Comparison of ENCODE assay signal across 11 mouse cellular contexts in genomic region chr17:5494832-5495231, GRCm38 (mm10). TPM values are rescaled to one million over a fixed set of nuclear protein-coding genes. Genes with fewer than 3 reads are reported as not detected.
DNase-seq lines count a peak whose midpoint lies in the region; ATAC-seq and TF ChIP-seq lines count a peak whose summit lies in the region.
"Had no signal": no experiment of that assay in that cellular context is flagged by ENCODE, and none has a peak within 500 bp of the region (broad histone marks: within the 10 kb centered on the region; RNA-seq: fewer than 3 reads in every experiment).

No protein-coding gene starts in this region.

- H3K9ac ChIP-seq in heart, embryonic 11.5 days (ENCODE audit: low read depth, low read length), result no peak overlapping the region
- H3K9ac ChIP-seq in heart, adult 2 months (ENCODE audit: low read depth, low read length), result no peak overlapping the region
- no peak overlapping the region for H3K9ac ChIP-seq in midbrain, embryonic 11.5 days (ENCODE audit: low read length)
- peak overlapping the region; percentile 99 for H3K9ac ChIP-seq in liver, embryonic 13.5 days
- no peak overlapping the region for H3K9ac ChIP-seq in stomach, embryonic 16.5 days (ENCODE audit: low read length)

- no peak for DNase-seq in heart, adult 2 months
- DNase-seq in midbrain, embryonic 10.5 days (ENCODE audit: low spot score), result no peak
- DNase-seq in midbrain, embryonic 11.5 days (ENCODE audit: low spot score, missing footprints), result no peak
- DNase-seq in liver, embryonic 13.5 days, result no peak
- no peak for DNase-seq in gastrocnemius, postnatal 14 days
- DNase-seq: kidney, postnatal 4 days; right cerebral cortex, postnatal 25 days; thymus, postnatal 25 days had no signal

- ATAC-seq in heart, embryonic 11.5 days (replicated peaks; ENCODE audit: insufficient number of reproducible peaks, low FRiP score, low TSS enrichment), result no peak
- no peak for ATAC-seq in midbrain, embryonic 11.5 days (ENCODE audit: low FRiP score)
- no peak for ATAC-seq in liver, embryonic 13.5 days (ENCODE audit: low read depth)
- no peak for ATAC-seq in stomach, embryonic 16.5 days (ENCODE audit: insufficient read depth, low FRiP score)
- no peak for ATAC-seq in inflammation-experienced regulatory T-cells, adult 6 months

- peaks cover 7% of the 10 kb centered on the region for H3K4me1 ChIP-seq in heart, embryonic 11.5 days (ENCODE audit: control insufficient read depth, insufficient read depth, low read length)
- H3K4me1 ChIP-seq in heart, adult 2 months (ENCODE audit: control insufficient read depth, insufficient read depth, low read length), result peaks cover 3% of the 10 kb centered on the region
- peaks cover 28% of the 10 kb centered on the region for H3K4me1 ChIP-seq in midbrain, embryonic 10.5 days
- peaks cover 7% of the 10 kb centered on the region for H3K4me1 ChIP-seq in midbrain, embryonic 11.5 days (ENCODE audit: control insufficient read depth, insufficient read depth, low read length)
- H3K4me1 ChIP-seq in liver, embryonic 13.5 days (replicated peaks), result peaks cover 74% of the 10 kb centered on the region
- H3K4me1 ChIP-seq in stomach, embryonic 16.5 days (ENCODE audit: control insufficient read depth, insufficient read depth, low read length), result no peaks in the 10 kb centered on the region

- 74% methylated on average over 7 of the region's 7 CpGs for WGBS in heart, embryonic 11.5 days (ENCODE audit: insufficient replicate concordance)
- 95% methylated on average over 7 of the region's 7 CpGs for WGBS in heart, adult 2 months
- WGBS in midbrain, embryonic 10.5 days, result 85% methylated on average over 7 of the region's 7 CpGs
- 89% methylated on average over 7 of the region's 7 CpGs for WGBS in midbrain, embryonic 11.5 days
- WGBS in liver, embryonic 13.5 days (ENCODE audit: insufficient replicate concordance), result 84% methylated on average over 7 of the region's 7 CpGs
- WGBS in stomach, embryonic 16.5 days, result 80% methylated on average over 7 of the region's 7 CpGs

- TF ChIP-seq EP300 in heart, adult 2 months (IDR thresholded peaks at IDR 0.05; ENCODE audit: insufficient read depth, low read depth, low read length), result no peak

- H3K9me3 ChIP-seq in heart, embryonic 11.5 days (replicated peaks; ENCODE audit: control insufficient read depth, low read length), result no peaks in the 10 kb centered on the region
- no peaks in the 10 kb centered on the region for H3K9me3 ChIP-seq in midbrain, embryonic 10.5 days (replicated peaks)
- H3K9me3 ChIP-seq in midbrain, embryonic 11.5 days (ENCODE audit: control insufficient read depth, low read length), result no peaks in the 10 kb centered on the region
- H3K9me3 ChIP-seq in liver, embryonic 13.5 days (replicated peaks), result no peaks in the 10 kb centered on the region
- 0 out of 2 replicates have a peak, but pooled peaks cover 5% of the 10 kb centered on the region for H3K9me3 ChIP-seq in stomach, embryonic 16.5 days (replicated peaks; ENCODE audit: control insufficient read depth, low read length)

- peaks cover 10% of the 10 kb centered on the region for H3K27me3 ChIP-seq in heart, embryonic 11.5 days (ENCODE audit: control insufficient read depth, insufficient read depth, low read length)
- H3K27me3 ChIP-seq in heart, adult 2 months (ENCODE audit: control insufficient read depth, insufficient read depth, low read length), result no peaks in the 10 kb centered on the region
- peaks cover 32% of the 10 kb centered on the region for H3K27me3 ChIP-seq in midbrain, embryonic 10.5 days (ENCODE audit: low read depth, poor library complexity, severe bottlenecking)
- H3K27me3 ChIP-seq in midbrain, embryonic 11.5 days (ENCODE audit: control insufficient read depth, insufficient read depth, low read length), result peaks cover 12% of the 10 kb centered on the region
- no peaks in the 10 kb centered on the region for H3K27me3 ChIP-seq in liver, embryonic 13.5 days
- H3K27me3 ChIP-seq in stomach, embryonic 16.5 days (ENCODE audit: control insufficient read depth, insufficient read depth, low read length), result no peaks in the 10 kb centered on the region; the same call in 1 of the 2 replicates

- peak overlapping the region; percentile 97 for H3K4me2 ChIP-seq in heart, embryonic 11.5 days
- no peak overlapping the region for H3K4me2 ChIP-seq in midbrain, embryonic 11.5 days
- peak overlapping the region; percentile 98 for H3K4me2 ChIP-seq in liver, embryonic 13.5 days
- peak overlapping the region; percentile 96; the same call in 1 of the 2 replicates for H3K4me2 ChIP-seq in stomach, embryonic 16.5 days (ENCODE audit: low read depth, low read length)

- H3K4me3 ChIP-seq in heart, embryonic 11.5 days (ENCODE audit: low read depth, low read length), result peak overlapping the region; percentile 64; the same call in 1 of the 2 replicates
- no peak overlapping the region for H3K4me3 ChIP-seq in heart, adult 2 months
- 0 out of 2 replicates have a peak overlapping the region, but pooled peaks have one; percentile 7 for H3K4me3 ChIP-seq in midbrain, embryonic 10.5 days
- H3K4me3 ChIP-seq in midbrain, embryonic 11.5 days (ENCODE audit: low read depth, low read length), result no peak overlapping the region
- peak overlapping the region; percentile 98 for H3K4me3 ChIP-seq in liver, embryonic 13.5 days (replicated peaks)
- peak overlapping the region; percentile 69; the same call in 1 of the 2 replicates for H3K4me3 ChIP-seq in stomach, embryonic 16.5 days (replicated peaks; ENCODE audit: low read length)

- no peak for TF ChIP-seq POLR2A in heart, adult 2 months (IDR thresholded peaks at IDR 0.05; ENCODE audit: insufficient read depth, low read depth, low read length)

- intact Hi-C loops in heart, adult 2 months (cut with DNase I), result loop anchor here (5.0 kb wide), 2 partner anchors 122 to 347 kb away; partner anchors contain the start of gene Snx9
- intact Hi-C loops in gastrocnemius, postnatal 14 days (cut with DNase I; ENCODE audit: low total_unique reads), result no loop called here

- H3K27ac ChIP-seq in heart, embryonic 11.5 days (ENCODE audit: low read depth, low read length), result no peak overlapping the region
- H3K27ac ChIP-seq in heart, adult 2 months, result no peak overlapping the region
- no peak overlapping the region for H3K27ac ChIP-seq in midbrain, embryonic 10.5 days (replicated peaks)
- no peak overlapping the region for H3K27ac ChIP-seq in midbrain, embryonic 11.5 days (ENCODE audit: low read depth, low read length)
- H3K27ac ChIP-seq in liver, embryonic 13.5 days, result peak overlapping the region; percentile 98
- no peak overlapping the region for H3K27ac ChIP-seq in stomach, embryonic 16.5 days (ENCODE audit: low read length)

- H3K36me3 ChIP-seq in heart, embryonic 11.5 days (ENCODE audit: control insufficient read depth, insufficient read depth, low read length), result no peaks in the 10 kb centered on the region
- no peaks in the 10 kb centered on the region; the same call in 1 of the 2 replicates for H3K36me3 ChIP-seq in heart, adult 2 months (ENCODE audit: control insufficient read depth, insufficient read depth, low read length)
- no peaks in the 10 kb centered on the region for H3K36me3 ChIP-seq in midbrain, embryonic 10.5 days
- no peaks in the 10 kb centered on the region for H3K36me3 ChIP-seq in midbrain, embryonic 11.5 days (ENCODE audit: control insufficient read depth, insufficient read depth, low read length)
- H3K36me3 ChIP-seq in liver, embryonic 13.5 days, result peaks cover 30% of the 10 kb centered on the region
- H3K36me3 ChIP-seq in stomach, embryonic 16.5 days (ENCODE audit: control insufficient read depth, insufficient read depth, low read length), result no peaks in the 10 kb centered on the region

- no peak for TF ChIP-seq CTCF in heart, adult 2 months (IDR thresholded peaks at IDR 0.05)

- 0 out of 2 replicates have a peak, but pooled peaks cover 2% of the 10 kb centered on the region for H3K79me2 ChIP-seq in heart, adult 2 months (replicated peaks; ENCODE audit: control insufficient read depth, insufficient read depth, low read length)

RNA-seq across cellular contexts. Expression of gene Zdhhc14, which starts 2.5 kb away (rescaled TPM):
- polyA plus RNA-seq in heart, embryonic 11.5 days (2014; fragmentation: Nextera tagmentation; extraction: Ambion mirVana), result 1.6 and 1.8 TPM in 2 replicates
- total RNA-seq in heart, adult 2 months (2021), result 1 to 10 TPM; 4.4 to 5.4 TPM
- polyA plus RNA-seq in heart, adult 2 months (2012; rRNA removed), result 1.5 and 1.9 TPM in 2 replicates
- polyA plus RNA-seq in midbrain, embryonic 10.5 days (2016; fragmentation: Nextera tagmentation; extraction: Ambion mirVana), result 0.99 and 1.5 TPM in 2 replicates
- polyA plus RNA-seq in midbrain, embryonic 11.5 days (2014; fragmentation: Nextera tagmentation; extraction: Ambion mirVana), result 2.0 TPM in 2 replicates
- 4.7 and 6.0 TPM in 2 replicates for polyA plus RNA-seq in liver, embryonic 13.5 days (2015; fragmentation: Nextera tagmentation; extraction: Ambion mirVana)
- 0.99 TPM in 2 replicates for polyA plus RNA-seq in stomach, embryonic 16.5 days (2015; fragmentation: Nextera tagmentation; extraction: Ambion mirVana)
- under 1 TPM in 2 of 3 experiments, not detected in 1; 0.21 to 0.36 TPM for polyA plus RNA-seq in inflammation-experienced regulatory T-cells, adult 6 months (2017; shearing (Covaris generic))
- 1 to 10 TPM; 2.4 to 4.1 TPM for total RNA-seq in gastrocnemius, postnatal 14 days (2021)

RNA-seq across cellular contexts. Expression of gene Tmem242, which starts 54.8 kb away (rescaled TPM):
- 121 and 139 TPM in 2 replicates for polyA plus RNA-seq in heart, embryonic 11.5 days (2014; fragmentation: Nextera tagmentation; extraction: Ambion mirVana)
- 100 to 1,000 TPM; 146 to 155 TPM for total RNA-seq in heart, adult 2 months (2021)
- 17.6 and 32.1 TPM in 2 replicates for polyA plus RNA-seq in heart, adult 2 months (2012; rRNA removed)
- 133 and 136 TPM in 2 replicates for polyA plus RNA-seq in midbrain, embryonic 10.5 days (2016; fragmentation: Nextera tagmentation; extraction: Ambion mirVana)
- polyA plus RNA-seq in midbrain, embryonic 11.5 days (2014; fragmentation: Nextera tagmentation; extraction: Ambion mirVana), result 129 and 144 TPM in 2 replicates
- polyA plus RNA-seq in liver, embryonic 13.5 days (2015; fragmentation: Nextera tagmentation; extraction: Ambion mirVana), result 54.1 and 55.9 TPM in 2 replicates
- 111 and 130 TPM in 2 replicates for polyA plus RNA-seq in stomach, embryonic 16.5 days (2015; fragmentation: Nextera tagmentation; extraction: Ambion mirVana)
- 10 to 100 TPM; 73.0 to 74.1 (median 73.9) TPM for polyA plus RNA-seq in inflammation-experienced regulatory T-cells, adult 6 months (2017; shearing (Covaris generic))
- 100 to 1,000 TPM; 113 to 123 TPM for total RNA-seq in gastrocnemius, postnatal 14 days (2021)

Comparison
In these comparisons a context has a peak if more than half of its experiments do, and no peak if none do; other contexts are left out.
1. H3K4me3 ChIP-seq: peak in heart, embryonic 11.5 days (single experiment), midbrain, embryonic 10.5 days (single experiment), liver, embryonic 13.5 days (single experiment) and stomach, embryonic 16.5 days (single experiment); none in heart, adult 2 months (single experiment) and midbrain, embryonic 11.5 days (single experiment).